Mouse (Mus musculus) kidney, adult 18-20 months (tissue): ENCODE data around the gene Grtp1.
A peak's percentile ranks its signal among the peaks of the same experiment; 100 is the strongest.

ENCODE experiments used
- DNase-seq: peaks from one replicate; pipeline ENCODE4 v3.0.0; 2021

Gene Grtp1

GRCm38 (mm10) chr8:13204371-13205140, 4.1 kb upstream of the Grtp1 start:
- DNase-seq = no peak

GRCm38 (mm10) chr8:13203472-13203871, 3.1 kb upstream of the Grtp1 start:
- DNase-seq = no peak

DNA sequence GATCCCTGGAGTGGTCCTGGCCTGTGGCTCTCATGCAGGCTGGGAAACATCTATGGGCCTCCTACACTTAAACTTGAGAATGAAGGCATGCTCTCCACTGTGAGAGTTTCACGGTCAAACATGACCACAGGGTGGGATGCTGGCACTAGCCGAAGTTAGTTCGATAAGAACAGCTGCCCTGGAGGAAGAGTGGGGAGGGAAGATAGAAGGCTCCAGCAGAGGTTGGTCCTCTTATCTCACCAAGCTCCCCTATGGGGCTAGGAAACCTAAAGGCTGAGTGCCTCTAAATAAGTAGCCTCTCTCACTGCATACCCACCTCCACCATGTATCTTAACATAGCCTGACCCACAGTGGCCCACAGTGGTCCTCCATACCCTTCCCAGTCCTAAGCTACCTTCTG, 2.4 kb upstream of the Grtp1 start:
- no peak for DNase-seq

DNA sequence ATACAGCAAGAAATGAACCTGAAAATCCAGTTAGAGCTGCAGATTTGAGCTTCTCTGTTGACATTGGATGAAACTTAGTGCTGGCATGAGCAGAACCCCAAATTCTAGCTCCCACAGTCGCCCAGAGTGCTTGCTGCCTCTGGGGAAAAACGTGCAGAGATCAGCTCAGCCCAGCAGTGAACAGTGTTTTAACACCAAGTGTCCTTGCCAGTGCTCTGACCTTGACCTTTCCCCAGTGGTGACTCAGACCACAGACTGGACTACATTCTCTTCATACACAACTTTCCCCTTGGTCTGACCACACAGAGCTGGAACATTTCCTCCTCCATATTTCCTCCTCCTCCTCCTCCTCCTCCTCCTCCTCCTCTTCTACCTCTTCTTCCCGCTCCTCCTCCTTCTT, 1.6 kb upstream of the Grtp1 start:
- DNase-seq = no peak

- no peak for DNase-seq
Observed at GRCm38 (mm10) chr8:13201013-13201334, 554 bp upstream of the Grtp1 start.

- peak; percentile 55 for DNase-seq
Observed at GRCm38 (mm10) chr8:13199385-13200061, 897 bp downstream of the Grtp1 start.

DNA sequence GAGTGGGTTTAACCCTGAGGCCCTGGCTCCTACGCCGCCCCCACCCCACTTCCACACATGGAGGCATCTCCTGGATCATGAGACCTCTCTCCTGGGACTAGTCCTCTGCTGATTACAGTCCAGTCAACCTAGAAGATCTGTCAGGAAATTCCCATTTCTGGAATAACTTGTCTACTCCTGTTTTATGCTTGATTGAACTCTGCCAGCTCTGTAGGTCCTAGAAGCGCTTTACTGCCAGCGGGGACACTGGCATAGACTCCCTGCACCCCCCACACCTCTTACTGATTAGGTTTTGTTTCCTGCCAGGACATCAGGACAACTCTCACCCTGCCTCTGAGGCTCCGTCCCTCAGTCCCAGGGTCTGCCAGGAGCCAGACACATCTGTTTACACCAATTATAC, 2.9 kb downstream of the Grtp1 start:
- DNase-seq = no peak

- no peak for DNase-seq
Observed at GRCm38 (mm10) chr8:13194818-13195217, 5.6 kb downstream of the Grtp1 start.

GRCm38 (mm10) chr8:13190235-13190634, 10.2 kb downstream of the Grtp1 start:
- no peak for DNase-seq

GRCm38 (mm10) chr8:13188857-13189256, 11.6 kb downstream of the Grtp1 start:
- DNase-seq = no peak

DNA sequence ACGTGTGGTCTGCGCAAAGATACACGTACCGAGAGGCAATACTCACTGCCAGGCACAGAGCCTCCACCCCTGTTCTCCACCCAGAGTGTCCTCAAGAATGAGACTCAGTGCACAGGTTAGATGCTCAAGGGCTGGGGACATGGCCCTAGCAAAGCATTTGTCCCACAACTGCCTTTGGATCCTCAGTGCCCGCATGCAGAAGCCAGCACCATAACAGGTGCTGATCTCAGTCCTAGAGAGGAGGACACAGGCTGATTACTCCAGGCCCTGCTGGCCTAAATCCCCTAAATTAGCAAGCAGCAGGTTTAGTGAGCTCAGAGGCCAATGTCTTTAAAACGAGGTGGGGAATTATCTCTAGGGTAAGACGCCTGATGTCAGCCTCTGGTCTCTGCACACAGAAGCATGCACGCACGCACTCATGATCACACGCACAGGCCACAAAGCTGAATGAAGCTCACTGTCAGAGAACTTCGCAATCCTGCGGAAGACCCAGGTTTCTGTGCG, 12.3 kb downstream of the Grtp1 start:
- DNase-seq = no peak

- DNase-seq = no peak
Observed at GRCm38 (mm10) chr8:13187638-13188037, 12.8 kb downstream of the Grtp1 start.

DNA sequence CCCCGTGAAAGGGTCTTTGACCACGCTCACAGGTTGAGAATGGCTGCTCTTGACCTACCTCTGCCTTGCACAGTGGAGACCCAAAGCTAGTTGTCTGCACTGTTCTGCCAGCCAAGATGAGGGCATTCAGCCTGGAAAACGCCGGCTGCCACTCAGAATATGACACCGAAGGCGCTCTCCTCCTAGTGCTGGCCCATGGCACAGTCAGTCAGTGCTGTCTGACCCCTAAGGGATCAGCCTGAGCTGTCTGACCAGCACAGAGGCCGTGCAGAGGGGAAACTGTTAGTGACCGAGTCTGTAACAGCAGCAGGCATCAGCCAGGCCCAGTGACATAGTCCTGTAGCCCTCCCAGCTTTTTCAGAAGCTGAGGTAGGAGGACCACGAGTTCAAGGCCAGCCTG, 13.2 kb downstream of the Grtp1 start:
- DNase-seq = no peak

DNA sequence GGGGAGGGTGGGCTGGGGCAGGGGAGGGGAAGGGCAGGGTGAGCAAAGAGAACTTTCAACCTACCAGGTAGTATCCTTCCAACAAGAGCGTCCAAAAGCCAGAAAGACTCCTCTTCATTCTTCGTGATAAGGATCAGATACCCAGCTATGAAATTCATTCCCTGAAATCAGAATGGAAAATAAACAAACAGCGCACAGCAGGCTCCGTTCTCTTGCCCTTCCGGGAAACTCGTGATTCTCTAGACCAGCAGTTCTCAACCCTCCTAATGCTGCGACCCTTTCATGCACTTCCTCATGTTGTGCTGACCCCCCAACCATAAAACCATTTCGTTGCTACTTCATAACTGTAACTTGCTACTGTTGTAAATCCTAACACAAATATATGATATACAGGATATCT, 13.6 kb downstream of the Grtp1 start:
- DNase-seq = no peak

DNA sequence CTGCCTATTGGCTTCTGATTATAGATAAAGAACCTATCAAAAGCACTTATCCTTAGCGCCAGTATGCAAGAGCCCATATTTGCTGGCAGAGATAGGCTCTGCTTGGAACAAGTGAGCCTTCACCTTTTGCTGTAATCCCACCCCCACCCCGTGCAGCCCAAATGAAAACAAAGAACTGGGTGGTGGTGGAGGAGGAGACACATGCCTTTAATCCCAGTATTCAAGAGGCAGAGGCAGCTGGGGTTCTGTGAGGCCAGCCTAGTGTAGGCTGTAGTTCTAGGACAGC, 18.8 kb downstream of the Grtp1 start:
- DNase-seq = no peak

- DNase-seq = no peak
Observed at GRCm38 (mm10) chr8:13180911-13181690, 19.3 kb downstream of the Grtp1 start.

GRCm38 (mm10) chr8:13180408-13180807, 20.0 kb downstream of the Grtp1 start:
- DNase-seq = no peak

DNA sequence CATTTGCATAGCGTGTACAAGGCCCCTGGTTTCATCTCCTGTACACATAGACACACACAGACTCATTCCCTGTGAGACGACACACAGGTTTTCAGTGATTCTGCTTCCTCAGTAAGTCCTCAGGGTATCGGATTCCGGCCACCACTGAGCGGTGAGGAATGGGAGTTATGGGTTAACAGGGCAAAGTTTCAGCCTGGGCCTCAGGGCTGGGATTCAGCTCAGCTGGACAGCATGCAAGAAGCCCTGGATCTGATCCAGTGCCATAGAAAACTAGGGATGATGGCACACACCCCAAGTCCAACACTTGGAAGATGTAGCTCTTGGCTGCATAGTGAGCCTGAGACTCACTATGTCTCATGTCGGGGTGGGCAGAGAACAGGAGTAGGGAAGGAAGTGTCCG, 20.5 kb downstream of the Grtp1 start:
- no peak for DNase-seq

DNA sequence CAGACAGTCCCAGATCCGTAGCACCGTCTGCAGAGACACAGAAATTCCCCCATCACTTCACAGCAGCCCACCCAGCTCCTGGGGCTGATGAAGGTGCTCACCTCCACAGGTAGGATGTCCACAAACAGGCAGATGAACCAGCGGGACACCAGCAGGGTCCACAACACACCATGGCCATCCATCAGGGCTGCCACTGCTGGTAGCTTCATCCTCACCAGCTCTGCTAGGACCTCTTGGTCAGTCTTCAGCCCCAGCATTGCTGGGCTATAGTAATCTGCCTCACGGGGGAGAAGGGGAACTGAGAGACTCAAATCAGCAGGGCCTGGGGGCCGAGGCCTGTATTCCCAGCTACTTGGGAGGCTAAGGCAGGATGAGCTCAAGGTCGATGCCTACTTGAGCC, 20.9 kb downstream of the Grtp1 start:
- DNase-seq = no peak

- DNase-seq = no peak
Observed at GRCm38 (mm10) chr8:13178137-13178536, 22.3 kb downstream of the Grtp1 start.

DNA sequence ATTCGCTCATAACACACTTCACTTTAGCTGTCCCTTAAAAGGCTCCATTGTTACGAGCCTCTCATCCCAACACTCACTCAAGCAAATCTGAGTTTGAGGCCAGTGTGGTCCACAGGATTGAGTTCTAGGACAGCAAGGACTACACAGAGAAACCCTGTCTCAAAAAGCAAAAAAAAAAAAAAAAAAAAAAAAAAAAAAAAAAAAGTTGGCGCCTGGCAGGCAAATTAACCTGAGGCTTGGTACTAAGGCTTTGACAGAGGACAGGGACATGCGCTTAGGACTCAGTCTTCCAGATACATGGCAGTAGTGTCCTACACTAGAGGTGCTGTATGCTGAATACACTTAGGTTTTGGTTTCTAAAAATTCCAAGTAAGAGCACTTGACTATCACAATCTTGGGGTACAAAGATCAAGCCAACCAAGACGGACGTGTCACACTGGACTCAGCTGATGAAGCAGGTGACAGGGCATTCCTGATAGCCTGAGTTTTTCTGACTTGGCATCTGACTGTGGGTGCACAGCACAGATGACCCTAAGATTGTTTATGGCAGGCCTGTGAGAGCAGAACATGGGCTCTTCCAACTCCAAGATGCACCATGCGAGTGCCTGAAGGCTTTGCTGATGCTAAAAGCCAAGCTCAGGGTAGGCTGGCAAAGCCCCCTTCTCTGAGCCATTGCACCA, 23.1 kb downstream of the Grtp1 start:
- DNase-seq = no peak

GRCm38 (mm10) chr8:13175650-13176049, 24.8 kb downstream of the Grtp1 start:
- no peak for DNase-seq

- peak; percentile 42 for DNase-seq
Observed at GRCm38 (mm10) chr8:13174811-13175210, 25.6 kb downstream of the Grtp1 start.
